Mouse (Mus musculus): ENCODE data around the gene Tcf7. TPM values are rescaled to one million over a fixed set of nuclear protein-coding genes. Genes with fewer than 3 reads are reported as not detected.

Tcf7 gene
- polyA plus RNA-seq, 1 experiment from 2014 or later: 68.8 TPM

GRCm38 (mm10) chr11:52279611-52280145, 3.1 kb downstream of the Tcf7 start:
- Histone ChIP-seq H3K36me3 (ENCODE audit: insufficient read depth) (peaks cover 28% of the 10 kb centered on the region; the same call in 1 of the 2 replicates), H3K9me3 (ENCODE audit: low read depth, low read length) (no peaks in the 10 kb centered on the region), H3K4me3 (ENCODE audit: low read depth, low read length) (no peak overlapping the region), H3K4me1 (ENCODE audit: insufficient read depth) (peaks cover 14% of the 10 kb centered on the region; the same call in 1 of the 2 replicates), H3K27me3 (ENCODE audit: insufficient read depth, low read length) (no peaks in the 10 kb centered on the region), H3K27ac (ENCODE audit: low read depth) (no peak overlapping the region), H3K9ac (no peak overlapping the region), H3K4me2 (no peak overlapping the region)
- WGBS: 90% methylated on average over 8 of the region's 8 CpGs
- no peak for TF ChIP-seq CTCF (IDR thresholded peaks at IDR 0.05; ENCODE audit: low read depth)
- no peak for ATAC-seq (ENCODE audit: insufficient read depth)
- no peak for DNase-seq

GRCm38 (mm10) chr11:52278991-52279390, 3.8 kb downstream of the Tcf7 start:
- Histone ChIP-seq H3K36me3 (ENCODE audit: insufficient read depth) (peaks cover 28% of the 10 kb centered on the region; the same call in 1 of the 2 replicates), H3K4me2 (no peak overlapping the region), H3K4me1 (ENCODE audit: insufficient read depth) (peaks cover 9% of the 10 kb centered on the region; the same call in 1 of the 2 replicates), H3K4me3 (ENCODE audit: low read depth, low read length) (no peak overlapping the region), H3K9ac (no peak overlapping the region), H3K27me3 (ENCODE audit: insufficient read depth, low read length) (no peaks in the 10 kb centered on the region), H3K9me3 (ENCODE audit: low read depth, low read length) (no peaks in the 10 kb centered on the region), H3K27ac (ENCODE audit: low read depth) (no peak overlapping the region)
- DNase-seq: no peak
- TF ChIP-seq CTCF (IDR thresholded peaks at IDR 0.05; ENCODE audit: low read depth): no peak
- WGBS: 93% methylated on average over 6 of the region's 6 CpGs
- no peak for ATAC-seq (ENCODE audit: insufficient read depth)

- Histone ChIP-seq H3K4me1 (ENCODE audit: insufficient read depth) (peaks cover 6% of the 10 kb centered on the region; the same call in 1 of the 2 replicates), H3K4me2 (no peak overlapping the region), H3K4me3 (ENCODE audit: low read depth, low read length) (no peak overlapping the region), H3K27me3 (ENCODE audit: insufficient read depth, low read length) (no peaks in the 10 kb centered on the region), H3K9me3 (ENCODE audit: low read depth, low read length) (no peaks in the 10 kb centered on the region), H3K9ac (no peak overlapping the region), H3K27ac (ENCODE audit: low read depth) (no peak overlapping the region), H3K36me3 (ENCODE audit: insufficient read depth) (peaks cover 28% of the 10 kb centered on the region; the same call in 1 of the 2 replicates)
- 93% methylated on average over 3 of the region's 3 CpGs for WGBS
- no peak for TF ChIP-seq CTCF (IDR thresholded peaks at IDR 0.05; ENCODE audit: low read depth)
- DNase-seq (no peak), ATAC-seq (ENCODE audit: insufficient read depth) (no peak)
Measured at GRCm38 (mm10) chr11:52278164-52278563, 4.7 kb downstream of the Tcf7 start.

GRCm38 (mm10) chr11:52277433-52278150, 5.2 kb downstream of the Tcf7 start:
- H3K4me1 ChIP-seq (ENCODE audit: insufficient read depth): peaks cover 10% of the 10 kb centered on the region
- WGBS: 85% methylated on average over 6 of the region's 6 CpGs
- no peak overlapping the region for H3K4me2 ChIP-seq
- ATAC-seq (ENCODE audit: insufficient read depth) (no peak), DNase-seq (no peak)
- H3K27me3 ChIP-seq (ENCODE audit: insufficient read depth, low read length): no peaks in the 10 kb centered on the region
- H3K9me3 ChIP-seq (ENCODE audit: low read depth, low read length): no peaks in the 10 kb centered on the region
- TF ChIP-seq CTCF (IDR thresholded peaks at IDR 0.05; ENCODE audit: low read depth): no peak
- H3K27ac ChIP-seq (ENCODE audit: low read depth): no peak overlapping the region
- H3K9ac ChIP-seq: no peak overlapping the region
- H3K36me3 ChIP-seq (ENCODE audit: insufficient read depth): peaks cover 28% of the 10 kb centered on the region; the same call in 1 of the 2 replicates
- no peak overlapping the region for H3K4me3 ChIP-seq (ENCODE audit: low read depth, low read length)

GRCm38 (mm10) chr11:52276961-52277391, 5.8 kb downstream of the Tcf7 start:
- ATAC-seq (ENCODE audit: insufficient read depth) (no peak), DNase-seq (no peak)
- Histone ChIP-seq H3K27ac (ENCODE audit: low read depth) (no peak overlapping the region), H3K36me3 (ENCODE audit: insufficient read depth) (peaks cover 28% of the 10 kb centered on the region; the same call in 1 of the 2 replicates), H3K9me3 (ENCODE audit: low read depth, low read length) (no peaks in the 10 kb centered on the region), H3K27me3 (ENCODE audit: insufficient read depth, low read length) (no peaks in the 10 kb centered on the region), H3K9ac (no peak overlapping the region), H3K4me1 (ENCODE audit: insufficient read depth) (peaks cover 15% of the 10 kb centered on the region), H3K4me2 (no peak overlapping the region), H3K4me3 (ENCODE audit: low read depth, low read length) (no peak overlapping the region)
- no peak for TF ChIP-seq CTCF (IDR thresholded peaks at IDR 0.05; ENCODE audit: low read depth)
- WGBS: 86% methylated on average over 8 of the region's 8 CpGs

- DNase-seq: no peak
- Histone ChIP-seq H3K4me1 (ENCODE audit: insufficient read depth) (peaks cover 13% of the 10 kb centered on the region), H3K27ac (ENCODE audit: low read depth) (no peak overlapping the region), H3K9ac (no peak overlapping the region), H3K4me3 (ENCODE audit: low read depth, low read length) (no peak overlapping the region), H3K36me3 (ENCODE audit: insufficient read depth) (peaks cover 28% of the 10 kb centered on the region; the same call in 1 of the 2 replicates), H3K4me2 (no peak overlapping the region), H3K9me3 (ENCODE audit: low read depth, low read length) (no peaks in the 10 kb centered on the region), H3K27me3 (ENCODE audit: insufficient read depth, low read length) (no peaks in the 10 kb centered on the region)
- no peak for TF ChIP-seq CTCF (IDR thresholded peaks at IDR 0.05; ENCODE audit: low read depth)
- WGBS: 77% methylated on average over 9 of the region's 9 CpGs
- ATAC-seq (ENCODE audit: insufficient read depth): no peak
Measured at GRCm38 (mm10) chr11:52275774-52276555, 6.8 kb downstream of the Tcf7 start.

GRCm38 (mm10) chr11:52275366-52275765, 7.4 kb downstream of the Tcf7 start:
- H3K9ac ChIP-seq: no peak overlapping the region
- DNase-seq (no peak), ATAC-seq (ENCODE audit: insufficient read depth) (no peak)
- H3K9me3 ChIP-seq (ENCODE audit: low read depth, low read length): no peaks in the 10 kb centered on the region
- H3K4me3 ChIP-seq (ENCODE audit: low read depth, low read length): no peak overlapping the region
- peaks cover 13% of the 10 kb centered on the region for H3K4me1 ChIP-seq (ENCODE audit: insufficient read depth)
- WGBS: 78% methylated on average over 8 of the region's 8 CpGs
- H3K27me3 ChIP-seq (ENCODE audit: insufficient read depth, low read length): no peaks in the 10 kb centered on the region
- no peak overlapping the region for H3K4me2 ChIP-seq
- TF ChIP-seq CTCF (IDR thresholded peaks at IDR 0.05; ENCODE audit: low read depth): no peak
- peaks cover 27% of the 10 kb centered on the region; the same call in 1 of the 2 replicates for H3K36me3 ChIP-seq (ENCODE audit: insufficient read depth)
- H3K27ac ChIP-seq (ENCODE audit: low read depth): no peak overlapping the region
